Mouse (Mus musculus) stomach, embryonic 14.5 days (tissue): ENCODE results near the gene Lrpap1. TPM values are rescaled to one million over a fixed set of nuclear protein-coding genes. Genes with fewer than 3 reads are reported as not detected.

Experiments used
- ATAC-seq: fragments of 200-750 bp; cut with Nextera tagmentation; 2 replicates; pipeline ENCODE4 v1.8.0; 2017; ENCODE audit warnings: low read depth, moderate TSS enrichment; ENCODE audit not compliant: insufficient number of reproducible peaks, insufficient read depth, low FRiP score
- H3K27ac ChIP-seq: fragments of 300-500 bp; sonication (generic); 2 replicates; pipeline ENCODE4 v1.5.1; 2014; ENCODE audit warnings: mild to moderate bottlenecking, low read length, moderate library complexity, mixed read lengths
- H3K27me3 ChIP-seq: fragments of 300-500 bp; sonication (generic); 2 replicates; pipeline ENCODE4 v1.6.1; 2014; ENCODE audit warnings: low read length, control low read depth, mixed read lengths; ENCODE audit not compliant: control insufficient read depth, insufficient read depth
- H3K36me3 ChIP-seq: fragments of 300-500 bp; sonication (generic); 2 replicates; pipeline ENCODE4 v1.6.1; 2014; ENCODE audit warnings: mild to moderate bottlenecking, control low read depth, low read length, moderate library complexity, mixed read lengths; ENCODE audit not compliant: control insufficient read depth, insufficient read depth
- H3K4me1 ChIP-seq: fragments of 300-500 bp; sonication (generic); 2 replicates; pipeline ENCODE4 v1.6.1; 2014; ENCODE audit warnings: low read length, control low read depth, mixed read lengths; ENCODE audit not compliant: control insufficient read depth, insufficient read depth
- H3K4me2 ChIP-seq: fragments of 300-500 bp; sonication (generic); replicated peaks from 2 replicates; pipeline ENCODE4 v1.6.1; 2014; ENCODE audit warnings: low read depth, low read length, control low read depth
- H3K4me3 ChIP-seq: fragments of 300-500 bp; sonication (generic); 2 replicates; pipeline ENCODE4 v1.5.1; 2014; ENCODE audit warnings: low read depth, low read length, control low read depth
- H3K9ac ChIP-seq: fragments of 300-500 bp; sonication (generic); replicated peaks from 2 replicates; pipeline ENCODE4 v1.6.1; 2014; ENCODE audit warnings: low read depth, mild to moderate bottlenecking, control low read depth, low read length, moderate library complexity, mixed read lengths
- H3K9me3 ChIP-seq: fragments of 300-500 bp; sonication (generic); 2 replicates; pipeline ENCODE4 v1.6.1; 2016; ENCODE audit warnings: low read depth, low read length, control low read depth; ENCODE audit not compliant: control insufficient read depth
- WGBS: fragments of 180-500 bp; shearing (Covaris S2); extraction: QIAGEN DNeasy Blood & Tissue Kit; methylation state at CpG from one replicate; pipeline ENCODE4 v1.1.7; 2014; 5-methylcytosine and 5-hydroxymethylcytosine counted together
- polyA plus RNA-seq: library from polyadenylated mRNA; unstranded; fragments of >200 nt; fragmentation: Nextera tagmentation; extraction: Ambion mirVana; gene quantifications from 2 replicates; pipeline ENCODE4 v1.2.1, GENCODE M21; 2014

The Lrpap1 gene
- polyA plus RNA-seq, 1 experiment from 2014 or later, result 187 TPM

DNA sequence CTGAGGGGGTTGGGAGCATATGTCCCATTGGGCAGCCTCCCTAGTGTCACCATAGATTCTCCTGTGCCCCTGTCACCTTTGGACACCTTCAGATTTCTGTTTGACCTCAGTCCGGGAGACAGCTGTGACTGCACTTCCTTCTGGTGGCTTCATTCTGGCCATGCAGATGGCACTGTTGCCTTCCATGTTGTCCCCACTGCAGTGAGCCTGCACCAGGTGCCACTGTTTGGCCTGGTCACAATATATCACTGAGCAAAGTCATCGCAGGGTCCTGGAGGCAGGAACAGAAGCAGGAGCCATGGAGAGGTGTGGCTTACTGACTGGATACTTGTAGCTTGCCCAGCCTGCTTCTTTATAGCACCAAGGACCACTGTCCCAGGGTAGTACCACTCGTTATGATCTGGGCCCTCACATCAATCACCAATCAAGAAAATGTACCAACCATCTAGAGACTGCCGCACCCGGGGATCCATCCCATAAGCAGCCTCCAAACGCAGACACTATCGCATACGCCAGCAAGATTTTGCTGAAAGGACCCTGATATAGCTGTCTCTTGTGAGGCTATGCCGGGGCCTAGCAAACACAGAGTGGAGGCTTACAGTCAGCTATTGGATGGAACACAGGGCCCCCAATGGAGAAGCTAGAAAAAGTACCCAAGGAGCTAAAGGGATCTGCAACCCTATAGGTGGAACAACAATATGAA is 26.9 kb upstream of the Lrpap1 start:
- H3K4me1 ChIP-seq, result no peaks in the 10 kb centered on the region
- H3K4me2 ChIP-seq, result no peak overlapping the region
- no peaks in the 10 kb centered on the region for H3K27me3 ChIP-seq
- 89% methylated on average over 9 of the region's 9 CpGs for WGBS
- ATAC-seq, result no peak
- no peak overlapping the region for H3K27ac ChIP-seq
- no peak overlapping the region for H3K9ac ChIP-seq
- H3K36me3 ChIP-seq, result no peaks in the 10 kb centered on the region
- H3K4me3 ChIP-seq, result no peak overlapping the region
- no peaks in the 10 kb centered on the region for H3K9me3 ChIP-seq

GRCm38 (mm10) chr5:35131773-35132172 is 26.2 kb upstream of the Lrpap1 start:
- Histone ChIP-seq H3K36me3 (no peaks in the 10 kb centered on the region), H3K4me2 (no peak overlapping the region), H3K4me3 (no peak overlapping the region), H3K27me3 (no peaks in the 10 kb centered on the region), H3K27ac (no peak overlapping the region), H3K4me1 (no peaks in the 10 kb centered on the region), H3K9me3 (no peaks in the 10 kb centered on the region), H3K9ac (no peak overlapping the region)
- 5% methylated on average over 7 of the region's 7 CpGs for whole genome bisulfite sequencing
- ATAC-seq, result 0 out of 2 replicates have a peak, but pooled peaks have one; percentile 35

- Histone ChIP-seq H3K4me3 (no peak overlapping the region), H3K27me3 (no peaks in the 10 kb centered on the region), H3K27ac (no peak overlapping the region), H3K9ac (no peak overlapping the region), H3K4me2 (no peak overlapping the region), H3K36me3 (no peaks in the 10 kb centered on the region), H3K4me1 (no peaks in the 10 kb centered on the region), H3K9me3 (no peaks in the 10 kb centered on the region)
- ATAC-seq, result no peak
- WGBS, result 22% methylated on average over 1 of the region's 1 CpGs
Measured at GRCm38 (mm10) chr5:35131237-35131636, 25.7 kb upstream of the Lrpap1 start.

GRCm38 (mm10) chr5:35129767-35130191 is 24.2 kb upstream of the Lrpap1 start:
- Histone ChIP-seq H3K4me2 (no peak overlapping the region), H3K9ac (no peak overlapping the region), H3K4me1 (no peaks in the 10 kb centered on the region), H3K36me3 (no peaks in the 10 kb centered on the region), H3K9me3 (no peaks in the 10 kb centered on the region), H3K4me3 (no peak overlapping the region), H3K27me3 (no peaks in the 10 kb centered on the region), H3K27ac (no peak overlapping the region)
- 90% methylated on average over 7 of the region's 7 CpGs for WGBS
- no peak for ATAC-seq

DNA sequence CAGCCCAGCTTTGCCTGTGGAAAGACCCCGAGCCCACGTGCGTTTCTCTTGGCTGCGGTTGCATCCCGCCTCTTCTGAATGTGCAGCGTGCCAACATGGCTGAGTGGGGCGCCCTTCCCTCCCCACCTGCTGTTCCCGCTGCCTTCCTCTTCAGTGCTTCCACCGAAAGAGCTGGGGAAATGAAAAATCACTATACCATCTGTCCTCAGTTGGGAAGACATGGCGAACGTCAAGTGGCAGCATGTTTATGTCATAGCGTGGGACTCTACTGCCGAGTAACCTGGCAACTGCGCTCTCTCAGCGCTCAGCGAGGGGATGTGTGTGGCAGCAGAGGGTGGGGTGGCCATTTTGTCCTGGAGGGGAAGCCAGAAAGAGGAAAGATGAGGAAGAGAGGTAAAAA is 23.6 kb upstream of the Lrpap1 start:
- WGBS, result 72% methylated on average over 16 of the region's 16 CpGs
- Histone ChIP-seq H3K4me1 (no peaks in the 10 kb centered on the region), H3K27me3 (no peaks in the 10 kb centered on the region), H3K4me3 (no peak overlapping the region), H3K9ac (no peak overlapping the region), H3K27ac (no peak overlapping the region), H3K9me3 (no peaks in the 10 kb centered on the region), H3K4me2 (no peak overlapping the region), H3K36me3 (no peaks in the 10 kb centered on the region)
- no peak for ATAC-seq

GRCm38 (mm10) chr5:35120024-35120423 is 14.5 kb upstream of the Lrpap1 start:
- Histone ChIP-seq H3K27ac (no peak overlapping the region), H3K4me1 (no peaks in the 10 kb centered on the region), H3K4me2 (no peak overlapping the region), H3K9ac (no peak overlapping the region), H3K4me3 (no peak overlapping the region), H3K27me3 (no peaks in the 10 kb centered on the region), H3K9me3 (no peaks in the 10 kb centered on the region), H3K36me3 (no peaks in the 10 kb centered on the region)
- ATAC-seq, result no peak
- WGBS, result 80% methylated on average over 8 of the region's 8 CpGs

GRCm38 (mm10) chr5:35118418-35118817 is 12.9 kb upstream of the Lrpap1 start:
- H3K9me3 ChIP-seq, result no peaks in the 10 kb centered on the region
- no peak for ATAC-seq
- 90% methylated on average over 2 of the region's 2 CpGs for WGBS
- H3K27ac ChIP-seq, result no peak overlapping the region
- H3K4me1 ChIP-seq, result no peaks in the 10 kb centered on the region
- no peak overlapping the region for H3K4me3 ChIP-seq
- H3K9ac ChIP-seq, result no peak overlapping the region
- H3K27me3 ChIP-seq, result no peaks in the 10 kb centered on the region
- H3K36me3 ChIP-seq, result no peaks in the 10 kb centered on the region
- no peak overlapping the region for H3K4me2 ChIP-seq

GRCm38 (mm10) chr5:35117633-35118032 is 12.1 kb upstream of the Lrpap1 start:
- 59% methylated on average over 3 of the region's 3 CpGs for whole genome bisulfite sequencing
- no peaks in the 10 kb centered on the region for H3K9me3 ChIP-seq
- no peak for ATAC-seq

DNA sequence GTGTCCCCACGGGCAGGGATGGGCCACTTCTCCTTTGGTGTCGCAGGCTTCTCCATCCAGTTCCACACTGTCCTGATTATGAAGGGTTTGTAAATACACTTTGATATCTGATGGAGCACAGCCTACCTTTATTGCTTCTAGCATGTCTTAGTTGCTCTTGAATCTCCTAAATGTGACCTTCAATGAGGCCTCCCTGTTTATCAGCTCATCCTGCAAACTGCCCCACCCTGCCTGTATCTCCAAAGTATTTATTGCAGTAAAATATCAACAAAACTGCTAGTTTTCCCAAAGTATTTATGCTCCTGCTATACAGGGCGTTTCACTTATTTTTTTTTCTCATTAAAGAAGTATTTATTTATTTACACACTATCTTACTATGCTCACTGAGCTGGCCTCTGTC is 10.4 kb upstream of the Lrpap1 start:
- Histone ChIP-seq H3K27ac (no peak overlapping the region), H3K9me3 (no peaks in the 10 kb centered on the region), H3K4me3 (no peak overlapping the region), H3K36me3 (no peaks in the 10 kb centered on the region), H3K27me3 (no peaks in the 10 kb centered on the region), H3K4me1 (no peaks in the 10 kb centered on the region), H3K4me2 (no peak overlapping the region), H3K9ac (no peak overlapping the region)
- WGBS, result 68% methylated on average over 3 of the region's 3 CpGs
- no peak for ATAC-seq

More at GRCm38 (mm10) chr5:35117633-35118032, 12.1 kb upstream of the Lrpap1 start:
- Histone ChIP-seq H3K27me3 (no peaks in the 10 kb centered on the region), H3K9ac (no peak overlapping the region), H3K4me1 (no peaks in the 10 kb centered on the region), H3K27ac (no peak overlapping the region), H3K4me2 (no peak overlapping the region), H3K4me3 (no peak overlapping the region), H3K36me3 (no peaks in the 10 kb centered on the region)
